In genomic region chr4:141751419-141752075, GRCm38 (mm10) we compare ENCODE assay signal across 13 mouse cellular contexts. TPM values are rescaled to one million over a fixed set of nuclear protein-coding genes. Genes with fewer than 3 reads are reported as not detected.
DNase-seq lines count a peak whose midpoint lies in the region; ATAC-seq and TF ChIP-seq lines count a peak whose summit lies in the region.
"Had no signal": no experiment of that assay in that cellular context is flagged by ENCODE, and none has a peak within 500 bp of the region (broad histone marks: within the 10 kb centered on the region; RNA-seq: fewer than 3 reads in every experiment).

No protein-coding gene starts in this region.

- no peak overlapping the region for H3K27ac ChIP-seq in hindbrain, postnatal 0 days
- no peak overlapping the region for H3K27ac ChIP-seq in hindbrain, embryonic 12.5 days
- 0 out of 2 replicates have a peak overlapping the region, but pooled peaks have one; percentile 17 for H3K27ac ChIP-seq in liver, adult 2 months (replicated peaks; ENCODE audit: insufficient read depth, low read depth, low read length)
- H3K27ac ChIP-seq: kidney, postnatal 0 days had no signal

- H3K27me3 ChIP-seq in hindbrain, postnatal 0 days (ENCODE audit: insufficient read depth, low read length) = no peaks in the 10 kb centered on the region
- H3K27me3 ChIP-seq in hindbrain, embryonic 12.5 days = no peaks in the 10 kb centered on the region
- H3K27me3 ChIP-seq in E14TG2a.4 (ENCODE audit: insufficient read depth, low read length) = no peaks in the 10 kb centered on the region; the same call in 1 of the 2 replicates
- no peaks in the 10 kb centered on the region for H3K27me3 ChIP-seq in liver, adult 2 months (ENCODE audit: control insufficient read depth, insufficient read depth, low read length)

- no peak overlapping the region for H3K4me3 ChIP-seq in hindbrain, postnatal 0 days (ENCODE audit: low read length)
- no peak overlapping the region for H3K4me3 ChIP-seq in hindbrain, embryonic 12.5 days
- peak overlapping the region; percentile 24; the same call in 1 of the 2 replicates for H3K4me3 ChIP-seq in E14TG2a.4 (replicated peaks; ENCODE audit: low read length)
- H3K4me3 ChIP-seq in liver, adult 2 months (ENCODE audit: insufficient read depth, low read depth, low read length) = no peak overlapping the region

- no peak overlapping the region for H3K4me2 ChIP-seq in hindbrain, postnatal 0 days (ENCODE audit: low read depth, low read length)
- no peak overlapping the region for H3K4me2 ChIP-seq in hindbrain, embryonic 12.5 days (replicated peaks)

- TF ChIP-seq CTCF in hindbrain, postnatal 0 days (IDR thresholded peaks at IDR 0.05; ENCODE audit: low read depth) = no peak
- TF ChIP-seq CTCF in E14TG2a.4 (conservative IDR thresholded peaks at IDR 0.05; ENCODE audit: low read length) = no peak
- TF ChIP-seq CTCF in liver, adult 2 months (IDR thresholded peaks at IDR 0.05; ENCODE audit: low read depth, low read length) = no peak

- 35% methylated on average over 4 of the region's 4 CpGs for WGBS in hindbrain, postnatal 0 days
- 25% methylated on average over 4 of the region's 4 CpGs for WGBS in hindbrain, embryonic 12.5 days
- WGBS in liver, adult 2 months = 43% methylated on average over 4 of the region's 4 CpGs

- peak; percentile 32; the same call in 1 of the 2 replicates for ATAC-seq in hindbrain, postnatal 0 days
- no peak for ATAC-seq in hindbrain, embryonic 12.5 days (ENCODE audit: low FRiP score)

- no peak for DNase-seq in hindbrain, postnatal 0 days (ENCODE audit: low spot score)
- DNase-seq in brain, adult 2 months (ENCODE audit: low read depth, low spot score) = peak; percentile 43
- DNase-seq in liver, adult 2 months (ENCODE audit: extremely low read depth, low read depth, low spot score) = peak; percentile 69
- no peak for DNase-seq in adrenal gland, adult 18-20 months (ENCODE audit: low spot score in 2 of 2)
- DNase-seq in cerebellum, adult 11 months = no peak
- no peak for DNase-seq in frontal cortex, adult 2 months (ENCODE audit: extremely low spot score in 1 of 2, low spot score in 1 of 2)
- DNase-seq: adrenal gland, postnatal 25 days; left cerebral cortex, postnatal 4 days; right cerebral cortex, postnatal 4 days had no signal

- H3K9me3 ChIP-seq in hindbrain, postnatal 0 days (ENCODE audit: low read length) = no peaks in the 10 kb centered on the region
- no peaks in the 10 kb centered on the region for H3K9me3 ChIP-seq in hindbrain, embryonic 12.5 days (replicated peaks)
- no peaks in the 10 kb centered on the region for H3K9me3 ChIP-seq in E14TG2a.4 (ENCODE audit: low read length)

- no peak for TF ChIP-seq POLR2A in liver, adult 2 months (IDR thresholded peaks at IDR 0.05; ENCODE audit: extremely low read depth, insufficient read depth, low read length)

- no peaks in the 10 kb centered on the region for H3K36me3 ChIP-seq in hindbrain, postnatal 0 days (ENCODE audit: insufficient read depth, low read length)
- H3K36me3 ChIP-seq in hindbrain, embryonic 12.5 days = no peaks in the 10 kb centered on the region
- H3K36me3 ChIP-seq in E14TG2a.4 (ENCODE audit: insufficient read depth, low read length) = no peaks in the 10 kb centered on the region
- H3K36me3 ChIP-seq in liver, adult 2 months (ENCODE audit: control insufficient read depth, insufficient read depth, low read length) = peaks cover 19% of the 10 kb centered on the region

- no peak overlapping the region for H3K9ac ChIP-seq in hindbrain, postnatal 0 days (replicated peaks; ENCODE audit: low read length)
- H3K9ac ChIP-seq in hindbrain, embryonic 12.5 days = no peak overlapping the region
- H3K9ac ChIP-seq in liver, adult 2 months (ENCODE audit: low read depth, low read length) = no peak overlapping the region

- H3K4me1 ChIP-seq in hindbrain, postnatal 0 days (ENCODE audit: insufficient read depth, low read length) = no peaks in the 10 kb centered on the region
- H3K4me1 ChIP-seq in hindbrain, embryonic 12.5 days = 0 out of 2 replicates have a peak, but pooled peaks cover 2% of the 10 kb centered on the region
- H3K4me1 ChIP-seq in E14TG2a.4 (replicated peaks; ENCODE audit: low read depth, low read length) = peaks cover 38% of the 10 kb centered on the region
- H3K4me1 ChIP-seq in liver, adult 2 months (ENCODE audit: control insufficient read depth, insufficient read depth, low read length) = peaks cover 16% of the 10 kb centered on the region

- H3K79me2 ChIP-seq in liver, adult 2 months (ENCODE audit: control insufficient read depth, insufficient read depth, low read length) = peaks cover 15% of the 10 kb centered on the region; the same call in 1 of the 2 replicates

RNA-seq across cellular contexts. Expression of gene Agmat, which starts 5.1 kb away (rescaled TPM):
- 0.72 TPM in 1 of 2 replicates, not detected in the other for total RNA-seq in hindbrain, postnatal 0 days (2014; rRNA removed)
- 0.60 and 0.62 TPM in 2 replicates for polyA plus RNA-seq in hindbrain, postnatal 0 days (2015; fragmentation: Nextera tagmentation; extraction: Ambion mirVana)
- polyA plus RNA-seq in hindbrain, embryonic 12.5 days (2016; fragmentation: Nextera tagmentation; extraction: Ambion mirVana) = not detected in 2 replicates
- total RNA-seq in liver, adult 2 months (2014; rRNA removed) = 164 and 180 TPM in 2 replicates
- 453 and 487 TPM in 2 replicates for polyA plus RNA-seq in liver, adult 2 months (2012; rRNA removed)
- total RNA-seq in adrenal gland, adult 18-20 months (2021) = 10 to 100 TPM; 10.4 to 42.7 TPM
- 0.40 and 1.1 TPM in 2 replicates for polyA plus RNA-seq in frontal cortex, adult 2 months (2012; rRNA removed)
- total RNA-seq: gastrocnemius, adult 8-10 months; left cerebral cortex, postnatal 4 days had no signal

RNA-seq across cellular contexts. Expression of gene Ddi2, which starts 28.3 kb away (rescaled TPM):
- total RNA-seq in hindbrain, postnatal 0 days (2014; rRNA removed) = 20.9 and 31.5 TPM in 2 replicates
- 12.1 and 12.5 TPM in 2 replicates for polyA plus RNA-seq in hindbrain, postnatal 0 days (2015; fragmentation: Nextera tagmentation; extraction: Ambion mirVana)
- polyA plus RNA-seq in hindbrain, embryonic 12.5 days (2016; fragmentation: Nextera tagmentation; extraction: Ambion mirVana) = 28.1 and 28.7 TPM in 2 replicates
- 59.2 and 64.0 TPM in 2 replicates for total RNA-seq in liver, adult 2 months (2014; rRNA removed)
- polyA plus RNA-seq in liver, adult 2 months (2012; rRNA removed) = 51.2 and 55.7 TPM in 2 replicates
- 10 to 100 TPM; 52.1 to 71.7 TPM for total RNA-seq in adrenal gland, adult 18-20 months (2021)
- polyA plus RNA-seq in frontal cortex, adult 2 months (2012; rRNA removed) = 18.7 and 19.0 TPM in 2 replicates

RNA-seq across cellular contexts. Expression of gene Dnajc16, which starts 39.2 kb away (rescaled TPM):
- 17.5 and 21.0 TPM in 2 replicates for total RNA-seq in hindbrain, postnatal 0 days (2014; rRNA removed)
- 6.1 and 6.8 TPM in 2 replicates for polyA plus RNA-seq in hindbrain, postnatal 0 days (2015; fragmentation: Nextera tagmentation; extraction: Ambion mirVana)
- polyA plus RNA-seq in hindbrain, embryonic 12.5 days (2016; fragmentation: Nextera tagmentation; extraction: Ambion mirVana) = 6.3 and 7.2 TPM in 2 replicates
- 3.8 and 5.4 TPM in 2 replicates for total RNA-seq in liver, adult 2 months (2014; rRNA removed)
- polyA plus RNA-seq in liver, adult 2 months (2012; rRNA removed) = 5.5 and 5.6 TPM in 2 replicates
- 10 to 100 TPM; 18.5 to 25.8 TPM for total RNA-seq in adrenal gland, adult 18-20 months (2021)
- 29.9 and 30.8 TPM in 2 replicates for polyA plus RNA-seq in frontal cortex, adult 2 months (2012; rRNA removed)

RNA-seq across cellular contexts. Expression of gene Casp9, which starts 41.9 kb away (rescaled TPM):
- 25.9 and 29.1 TPM in 2 replicates for total RNA-seq in hindbrain, postnatal 0 days (2014; rRNA removed)
- polyA plus RNA-seq in hindbrain, postnatal 0 days (2015; fragmentation: Nextera tagmentation; extraction: Ambion mirVana) = 17.9 and 20.3 TPM in 2 replicates
- 23.6 and 25.6 TPM in 2 replicates for polyA plus RNA-seq in hindbrain, embryonic 12.5 days (2016; fragmentation: Nextera tagmentation; extraction: Ambion mirVana)
- 8.4 and 10.5 TPM in 2 replicates for total RNA-seq in liver, adult 2 months (2014; rRNA removed)
- 10.9 and 13.3 TPM in 2 replicates for polyA plus RNA-seq in liver, adult 2 months (2012; rRNA removed)
- total RNA-seq in adrenal gland, adult 18-20 months (2021) = 10 to 100 TPM; 13.1 to 16.1 TPM
- 21.5 and 22.5 TPM in 2 replicates for polyA plus RNA-seq in frontal cortex, adult 2 months (2012; rRNA removed)

Comparison
In these comparisons a context has a peak if more than half of its experiments do, and no peak if none do; other contexts are left out.
1. DNase-seq: peak in brain, adult 2 months (single experiment) and liver, adult 2 months (single experiment); none in hindbrain, postnatal 0 days (single experiment), adrenal gland, adult 18-20 months (0 of 2), cerebellum, adult 11 months (single experiment) and frontal cortex, adult 2 months (0 of 2).
2. RNA of gene Agmat, which starts 5.1 kb away (polyA plus RNA-seq): 453 to 487 TPM in liver, adult 2 months; 0.60 to 0.62 TPM in hindbrain, postnatal 0 days, 0.40 to 1.1 TPM in frontal cortex, adult 2 months and not detected in hindbrain, embryonic 12.5 days; every median in the first group is over 100 times any median in the second.